21 mouse cellular contexts compared by ENCODE assay signal in the genomic region with DNA sequence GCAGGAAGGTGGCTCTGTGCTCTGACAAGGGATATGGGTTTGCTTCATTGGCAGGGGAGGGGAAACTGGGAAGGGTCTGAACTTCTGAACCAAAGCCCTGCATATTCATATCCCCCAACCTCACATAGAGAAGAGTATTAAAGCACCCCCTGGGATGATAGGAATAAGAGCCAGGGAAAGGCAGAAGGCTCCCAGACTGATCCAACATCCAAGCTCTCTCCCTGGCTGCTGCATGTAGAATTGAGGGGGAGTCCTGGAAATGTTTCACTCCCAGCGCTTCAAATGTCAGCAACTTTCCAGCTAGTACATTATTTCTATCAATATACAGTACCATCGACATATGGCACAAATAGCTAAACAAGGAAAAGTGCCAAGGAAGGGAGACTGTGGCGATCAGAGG. TPM values are rescaled to one million over a fixed set of nuclear protein-coding genes. Genes with fewer than 3 reads are reported as not detected.
DNase-seq lines count a peak whose midpoint lies in the region; ATAC-seq and TF ChIP-seq lines count a peak whose summit lies in the region.
"Had no signal": no experiment of that assay in that cellular context is flagged by ENCODE, and none has a peak within 500 bp of the region (broad histone marks: within the 10 kb centered on the region; RNA-seq: fewer than 3 reads in every experiment).

No protein-coding gene starts in this region.

- no peaks in the 10 kb centered on the region for H3K27me3 ChIP-seq in forebrain, embryonic 15.5 days
- no peaks in the 10 kb centered on the region for H3K27me3 ChIP-seq in forebrain, embryonic 13.5 days
- no peaks in the 10 kb centered on the region for H3K27me3 ChIP-seq in limb, embryonic 13.5 days
- H3K27me3 ChIP-seq: limb, embryonic 12.5 days; liver, embryonic 13.5 days; midbrain, embryonic 12.5 days had no signal

- no peak overlapping the region for H3K9ac ChIP-seq in forebrain, embryonic 15.5 days (replicated peaks)
- H3K9ac ChIP-seq in forebrain, embryonic 13.5 days: no peak overlapping the region
- H3K9ac ChIP-seq in limb, embryonic 13.5 days: no peak overlapping the region
- H3K9ac ChIP-seq: limb, embryonic 12.5 days; liver, embryonic 13.5 days; midbrain, embryonic 12.5 days had no signal

- peaks cover 4% of the 10 kb centered on the region; the same call in 1 of the 2 replicates for H3K4me1 ChIP-seq in forebrain, embryonic 15.5 days
- H3K4me1 ChIP-seq in forebrain, embryonic 13.5 days: 0 out of 2 replicates have a peak, but pooled peaks cover 4% of the 10 kb centered on the region
- H3K4me1 ChIP-seq in limb, embryonic 13.5 days: peaks cover 36% of the 10 kb centered on the region
- H3K4me1 ChIP-seq: midbrain, embryonic 12.5 days had no signal

- WGBS in forebrain, embryonic 15.5 days: 80% methylated on average over 3 of the region's 3 CpGs
- WGBS in forebrain, embryonic 13.5 days: 92% methylated on average over 3 of the region's 3 CpGs
- WGBS in limb, embryonic 13.5 days: 92% methylated on average over 3 of the region's 3 CpGs

- DNase-seq in layer of hippocampus, adult 18-20 months (ENCODE audit: low spot score in 2 of 2): peak; percentile 2 to 45
- DNase-seq in layer of hippocampus, adult 8-10 months (ENCODE audit: low spot score in 2 of 2): no peak
- DNase-seq in brain, embryonic 14.5 days (ENCODE audit: low read depth): peak; percentile 26
- no peak for DNase-seq in urinary bladder, postnatal 14 days (ENCODE audit: low spot score)
- DNase-seq: adrenal gland, postnatal 25 days; cerebellum, adult 18-20 months; cerebellum, postnatal 25 days; kidney, postnatal 25 days; liver, embryonic 13.5 days; lung, adult 2 months; lung, postnatal 14 days had no signal

- no peak for ATAC-seq in forebrain, embryonic 15.5 days (replicated peaks)
- no peak for ATAC-seq in forebrain, embryonic 13.5 days
- no peak for ATAC-seq in limb, embryonic 13.5 days (ENCODE audit: low FRiP score, low read depth)
- ATAC-seq: CD4-positive, CD25-positive, alpha-beta regulatory T cell, adult 4 months; hindbrain, embryonic 16.5 days; intestine, postnatal 0 days had no signal

- no peak overlapping the region for H3K4me2 ChIP-seq in forebrain, embryonic 15.5 days (replicated peaks)
- H3K4me2 ChIP-seq in forebrain, embryonic 13.5 days: no peak overlapping the region
- H3K4me2 ChIP-seq in limb, embryonic 13.5 days (replicated peaks): no peak overlapping the region
- H3K4me2 ChIP-seq: limb, embryonic 12.5 days; liver, embryonic 13.5 days; midbrain, embryonic 12.5 days had no signal

- TF ChIP-seq CTCF in brain, embryonic 14.5 days (IDR thresholded peaks at IDR 0.05; ENCODE audit: borderline replicate concordance, extremely low read depth, insufficient read depth, insufficient read length): no peak

- H3K36me3 ChIP-seq in forebrain, embryonic 15.5 days: no peaks in the 10 kb centered on the region
- H3K36me3 ChIP-seq in forebrain, embryonic 13.5 days (ENCODE audit: poor library complexity, severe bottlenecking): no peaks in the 10 kb centered on the region
- no peaks in the 10 kb centered on the region for H3K36me3 ChIP-seq in limb, embryonic 13.5 days
- H3K36me3 ChIP-seq: hindbrain, embryonic 10.5 days; limb, embryonic 12.5 days; liver, embryonic 13.5 days; midbrain, embryonic 12.5 days had no signal

- 0 out of 2 replicates have a peak overlapping the region, but pooled peaks have one; percentile 25 for H3K27ac ChIP-seq in forebrain, embryonic 15.5 days (replicated peaks)
- H3K27ac ChIP-seq in forebrain, embryonic 13.5 days: no peak overlapping the region
- peak overlapping the region; percentile 58; the same call in 1 of the 2 replicates for H3K27ac ChIP-seq in limb, embryonic 13.5 days
- H3K27ac ChIP-seq: hindbrain, embryonic 10.5 days; limb, embryonic 12.5 days; liver, embryonic 13.5 days; midbrain, embryonic 12.5 days had no signal

- TF ChIP-seq POLR2A in brain, embryonic 14.5 days (IDR thresholded peaks at IDR 0.05; ENCODE audit: borderline replicate concordance, extremely low read depth, insufficient read depth, insufficient read length, poor library complexity, severe bottlenecking): no peak

- no peak overlapping the region for H3K4me3 ChIP-seq in forebrain, embryonic 15.5 days
- no peak overlapping the region for H3K4me3 ChIP-seq in forebrain, embryonic 13.5 days
- no peak overlapping the region for H3K4me3 ChIP-seq in limb, embryonic 13.5 days
- H3K4me3 ChIP-seq: hindbrain, embryonic 10.5 days; limb, embryonic 12.5 days; liver, embryonic 13.5 days; midbrain, embryonic 12.5 days had no signal

- H3K9me3 ChIP-seq in forebrain, embryonic 15.5 days: no peaks in the 10 kb centered on the region
- no peaks in the 10 kb centered on the region for H3K9me3 ChIP-seq in forebrain, embryonic 13.5 days (replicated peaks)
- H3K9me3 ChIP-seq in limb, embryonic 13.5 days: peaks cover 5% of the 10 kb centered on the region; the same call in 1 of the 2 replicates
- H3K9me3 ChIP-seq: hindbrain, embryonic 10.5 days; limb, embryonic 12.5 days; liver, embryonic 13.5 days; midbrain, embryonic 12.5 days had no signal

RNA-seq across cellular contexts. Expression of gene Prickle1, which starts 51.1 kb away (rescaled TPM):
- polyA plus RNA-seq in forebrain, embryonic 15.5 days (2015; fragmentation: Nextera tagmentation; extraction: Ambion mirVana): 13.9 and 18.0 TPM in 2 replicates
- polyA plus RNA-seq in forebrain, embryonic 13.5 days (2015; fragmentation: Nextera tagmentation; extraction: Ambion mirVana): 5.6 and 6.9 TPM in 2 replicates
- 10 to 100 TPM; 74.6 to 76.6 TPM for total RNA-seq in layer of hippocampus, adult 18-20 months (2021)
- 10 to 100 TPM; 67.6 to 75.5 (median 72.2) TPM for total RNA-seq in layer of hippocampus, adult 8-10 months (2022)
- polyA plus RNA-seq in brain, embryonic 14.5 days (2012; rRNA removed): 6.1 and 10.4 TPM in 2 replicates
- polyA plus RNA-seq in limb, embryonic 13.5 days (2015; fragmentation: Nextera tagmentation; extraction: Ambion mirVana): 56.8 and 57.2 TPM in 2 replicates
- total RNA-seq: monocyte, adult 5-6 weeks had no signal

Comparison
In these comparisons a context has a peak if more than half of its experiments do, and no peak if none do; other contexts are left out.
1. DNase-seq: peak in layer of hippocampus, adult 18-20 months (2 of 2) and brain, embryonic 14.5 days (single experiment); none in layer of hippocampus, adult 8-10 months (0 of 2) and urinary bladder, postnatal 14 days (single experiment).